Mouse (Mus musculus): ENCODE measurements at regions not wholly inside any gene's neighbourhood (a gene's known extent, or its start where the extent isn't known, plus 50 kb on each side); places are given as distances from the start of the nearest gene placed in this dataset.

- Histone ChIP-seq H3K27ac (ENCODE audit: insufficient read depth, low read length) (no peak overlapping the region), H3K4me1 (ENCODE audit: control insufficient read depth, insufficient read depth, low read length) (no peaks in the 10 kb centered on the region), H3K4me3 (ENCODE audit: insufficient read depth, low read length) (no peak overlapping the region)
- no peak for TF ChIP-seq CTCF (IDR thresholded peaks at IDR 0.05; ENCODE audit: borderline replicate concordance, insufficient read depth, low read length)
- TF ChIP-seq POLR2A (IDR thresholded peaks at IDR 0.05; ENCODE audit: low read depth, low read length) = no peak
Measured at GRCm38 (mm10) chr13:115911524-115912459, 397.7 kb downstream of the Isl1 start.

GRCm38 (mm10) chr13:115910866-115911449 lies 398.5 kb downstream of the Isl1 start:
- no peak for TF ChIP-seq CTCF (IDR thresholded peaks at IDR 0.05; ENCODE audit: borderline replicate concordance, insufficient read depth, low read length)
- TF ChIP-seq POLR2A (IDR thresholded peaks at IDR 0.05; ENCODE audit: low read depth, low read length) = no peak
- H3K4me3 ChIP-seq (ENCODE audit: insufficient read depth, low read length) = no peak overlapping the region
- no peaks in the 10 kb centered on the region for H3K4me1 ChIP-seq (ENCODE audit: control insufficient read depth, insufficient read depth, low read length)
- no peak overlapping the region for H3K27ac ChIP-seq (ENCODE audit: insufficient read depth, low read length)

- Histone ChIP-seq H3K4me1 (ENCODE audit: control insufficient read depth, insufficient read depth, low read length) (peaks cover 2% of the 10 kb centered on the region; the same call in 1 of the 2 replicates), H3K27ac (ENCODE audit: insufficient read depth, low read length) (peak overlapping the region; percentile 95), H3K4me3 (ENCODE audit: insufficient read depth, low read length) (no peak overlapping the region)
- no peak for TF ChIP-seq POLR2A (IDR thresholded peaks at IDR 0.05; ENCODE audit: low read depth, low read length)
- no peak for TF ChIP-seq CTCF (IDR thresholded peaks at IDR 0.05; ENCODE audit: borderline replicate concordance, insufficient read depth, low read length)
Measured at GRCm38 (mm10) chr13:115880616-115881015, 428.9 kb downstream of the Isl1 start.

GRCm38 (mm10) chr13:115860480-115860879 lies 449.0 kb downstream of the Isl1 start:
- no peak overlapping the region for H3K27ac ChIP-seq (ENCODE audit: insufficient read depth, low read length)
- no peak overlapping the region for H3K4me3 ChIP-seq (ENCODE audit: insufficient read depth, low read length)
- TF ChIP-seq CTCF (IDR thresholded peaks at IDR 0.05; ENCODE audit: borderline replicate concordance, insufficient read depth, low read length) (no peak), POLR2A (IDR thresholded peaks at IDR 0.05; ENCODE audit: low read depth, low read length) (no peak)
- H3K4me1 ChIP-seq (ENCODE audit: control insufficient read depth, insufficient read depth, low read length) = peaks cover 2% of the 10 kb centered on the region

DNA sequence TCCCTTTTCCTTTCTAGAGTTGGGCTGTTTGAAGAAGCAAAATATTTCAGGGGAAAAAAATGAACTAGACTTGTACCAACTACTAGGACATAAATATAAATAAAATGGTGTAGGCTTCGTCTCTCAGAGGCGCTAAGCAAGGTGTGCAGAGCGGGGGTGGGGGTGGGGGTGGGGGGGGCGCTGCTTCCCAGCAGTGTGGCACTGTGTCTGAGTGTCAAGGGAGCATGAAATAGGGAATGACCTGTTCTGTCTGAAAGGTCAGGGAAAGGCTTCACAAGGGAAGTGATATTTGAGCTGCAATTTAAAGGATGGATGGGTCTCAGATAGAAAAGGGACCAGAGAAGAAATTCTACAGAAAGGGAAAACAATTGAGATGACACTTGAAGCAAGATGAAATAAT lies 452.9 kb downstream of the Isl1 start:
- TF ChIP-seq CTCF (IDR thresholded peaks at IDR 0.05; ENCODE audit: borderline replicate concordance, insufficient read depth, low read length) (no peak), POLR2A (IDR thresholded peaks at IDR 0.05; ENCODE audit: low read depth, low read length) (no peak)
- H3K4me1 ChIP-seq (ENCODE audit: control insufficient read depth, insufficient read depth, low read length) = peaks cover 2% of the 10 kb centered on the region
- H3K4me3 ChIP-seq (ENCODE audit: insufficient read depth, low read length) = no peak overlapping the region
- no peak overlapping the region for H3K27ac ChIP-seq (ENCODE audit: insufficient read depth, low read length)

- no peak for TF ChIP-seq CTCF (IDR thresholded peaks at IDR 0.05; ENCODE audit: borderline replicate concordance, insufficient read depth, low read length)
- TF ChIP-seq POLR2A (IDR thresholded peaks at IDR 0.05; ENCODE audit: low read depth, low read length) = no peak
- H3K27ac ChIP-seq (ENCODE audit: insufficient read depth, low read length) = no peak overlapping the region
- no peaks in the 10 kb centered on the region for H3K4me1 ChIP-seq (ENCODE audit: control insufficient read depth, insufficient read depth, low read length)
- H3K4me3 ChIP-seq (ENCODE audit: insufficient read depth, low read length) = no peak overlapping the region
Measured at GRCm38 (mm10) chr13:115852689-115853356, 456.7 kb downstream of the Isl1 start.

GRCm38 (mm10) chr13:115843121-115843520 lies 466.4 kb downstream of the Isl1 start:
- TF ChIP-seq CTCF (IDR thresholded peaks at IDR 0.05; ENCODE audit: borderline replicate concordance, insufficient read depth, low read length) (no peak), POLR2A (IDR thresholded peaks at IDR 0.05; ENCODE audit: low read depth, low read length) (no peak)

DNA sequence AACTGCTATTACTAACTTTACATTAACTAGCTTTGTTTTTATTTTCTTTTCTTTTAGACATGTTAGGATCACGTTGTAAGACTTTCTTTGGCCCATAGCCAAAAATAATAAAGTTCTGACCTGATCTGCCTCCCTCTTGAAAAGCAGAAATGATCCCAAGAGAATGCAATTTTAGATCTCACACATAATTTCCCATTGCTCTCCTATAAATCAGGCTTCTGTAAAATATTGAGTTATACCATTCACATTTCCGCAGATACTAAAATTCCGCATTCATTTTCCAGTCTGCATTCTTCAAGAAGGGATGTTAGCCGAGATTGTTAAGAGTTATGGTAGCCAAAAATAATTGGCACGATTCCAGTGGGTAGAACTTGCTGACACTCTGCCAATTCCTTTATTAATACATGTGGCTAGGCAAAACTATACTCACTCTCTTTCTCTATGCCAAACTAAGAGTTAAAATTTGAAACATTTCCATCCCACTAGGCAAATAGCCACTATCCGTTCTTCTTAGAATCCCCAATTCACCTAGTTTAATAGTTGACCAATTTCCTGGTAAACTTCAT lies 473.2 kb downstream of the Isl1 start:
- Histone ChIP-seq H3K27ac (ENCODE audit: insufficient read depth, low read length) (no peak overlapping the region), H3K4me3 (ENCODE audit: insufficient read depth, low read length) (no peak overlapping the region), H3K4me1 (ENCODE audit: control insufficient read depth, insufficient read depth, low read length) (no peaks in the 10 kb centered on the region)
- no peak for TF ChIP-seq CTCF (IDR thresholded peaks at IDR 0.05; ENCODE audit: borderline replicate concordance, insufficient read depth, low read length)
- no peak for TF ChIP-seq POLR2A (IDR thresholded peaks at IDR 0.05; ENCODE audit: low read depth, low read length)

More at GRCm38 (mm10) chr13:115843121-115843520, 466.4 kb downstream of the Isl1 start:
- no peak overlapping the region for H3K4me3 ChIP-seq (ENCODE audit: insufficient read depth, low read length)
- H3K4me1 ChIP-seq (ENCODE audit: control insufficient read depth, insufficient read depth, low read length) = no peaks in the 10 kb centered on the region
- no peak overlapping the region for H3K27ac ChIP-seq (ENCODE audit: insufficient read depth, low read length)

- no peak for TF ChIP-seq CTCF (IDR thresholded peaks at IDR 0.05; ENCODE audit: borderline replicate concordance, insufficient read depth, low read length)
- TF ChIP-seq POLR2A (IDR thresholded peaks at IDR 0.05; ENCODE audit: low read depth, low read length) = no peak
- no peak overlapping the region for H3K4me3 ChIP-seq (ENCODE audit: insufficient read depth, low read length)
- no peaks in the 10 kb centered on the region for H3K4me1 ChIP-seq (ENCODE audit: control insufficient read depth, insufficient read depth, low read length)
- H3K27ac ChIP-seq (ENCODE audit: insufficient read depth, low read length) = no peak overlapping the region
Measured at GRCm38 (mm10) chr13:115825191-115825590, 484.3 kb downstream of the Isl1 start.
